Mouse (Mus musculus): ENCODE results near the gene Slc17a8.
"Not testable (repeated sequence)": the region's sequence is repeated elsewhere in the genome, so short reads cannot be mapped to it uniquely, and the experiment has no call there.

Slc17a8 gene

DNA sequence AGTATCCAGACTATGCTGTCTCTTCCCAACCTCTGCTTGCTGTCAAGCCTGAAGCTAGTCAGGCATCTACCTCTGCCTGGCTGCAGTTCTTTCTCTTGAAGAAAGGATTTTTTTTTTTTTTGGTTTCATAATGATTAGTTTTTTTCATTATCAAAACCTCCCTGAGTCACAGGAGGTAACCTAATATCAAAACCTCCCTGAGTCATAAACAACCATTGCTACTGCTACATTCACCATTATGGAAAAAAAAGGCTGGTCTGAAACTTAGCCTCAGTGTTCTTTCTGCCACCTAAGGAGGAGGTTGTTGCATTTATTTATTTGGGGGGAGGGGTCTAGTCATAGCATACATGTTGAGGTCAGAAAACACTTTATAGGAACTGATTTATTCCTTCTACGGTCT lies 31.2 kb downstream of the Slc17a8 start:
- no peak for DNase-seq

DNA sequence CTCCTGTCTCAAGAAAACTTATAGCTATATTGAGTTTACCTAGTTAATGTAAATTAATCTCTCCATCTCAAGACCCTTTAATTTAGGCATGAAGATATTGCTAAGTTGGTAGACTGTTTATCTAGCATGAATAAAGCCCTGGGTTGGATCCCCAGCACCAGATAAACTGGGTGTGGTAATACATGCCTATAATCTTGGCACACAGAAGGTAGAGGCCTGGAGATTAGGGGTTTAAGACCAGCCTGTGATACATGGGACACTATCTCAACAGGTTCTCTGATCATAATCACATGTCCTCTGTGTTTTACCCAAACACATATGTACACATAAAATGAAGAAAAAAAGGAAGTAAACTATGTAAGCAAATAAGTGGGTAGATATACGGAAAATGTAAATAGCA lies 32.3 kb downstream of the Slc17a8 start:
- DNase-seq = no peak

DNA sequence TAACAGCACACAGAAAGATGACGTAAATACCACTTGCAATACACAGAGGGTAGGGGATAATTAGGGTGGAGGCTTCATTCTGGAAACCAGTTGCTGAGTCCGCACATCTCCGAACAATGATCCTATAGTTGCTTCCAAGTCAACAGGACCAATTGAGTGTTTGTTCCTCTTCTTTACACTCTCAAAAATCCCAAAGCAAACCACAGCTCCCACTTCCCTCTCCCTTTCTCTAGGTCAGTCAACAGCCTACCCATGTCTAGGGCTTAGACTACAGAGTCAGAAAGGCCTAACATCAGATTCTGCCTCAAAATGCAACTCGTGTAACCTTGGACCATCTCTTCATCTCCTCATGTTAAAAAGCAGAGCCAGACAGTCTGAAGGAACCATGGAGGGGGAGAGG lies 36.3 kb downstream of the Slc17a8 start:
- DNase-seq = no peak

DNA sequence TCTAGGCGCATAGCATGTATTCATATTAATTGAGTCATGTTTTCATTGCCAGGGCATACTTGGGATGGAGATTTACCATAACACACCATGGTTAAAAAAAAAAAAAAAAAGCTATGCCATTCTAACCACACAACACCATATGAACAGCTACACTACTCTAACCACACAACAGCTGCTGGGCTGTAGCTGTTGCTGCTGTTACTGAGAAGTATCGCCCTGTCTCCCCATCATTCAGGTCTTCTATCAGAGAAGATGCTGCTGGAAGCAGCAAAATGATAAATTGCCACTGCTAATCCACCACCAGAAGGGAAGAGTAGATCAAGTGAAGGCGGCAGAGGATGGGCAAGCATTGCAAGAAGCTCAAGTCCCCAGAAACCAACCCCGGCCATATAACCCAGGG lies 42.3 kb downstream of the Slc17a8 start:
- DNase-seq = no peak

DNA sequence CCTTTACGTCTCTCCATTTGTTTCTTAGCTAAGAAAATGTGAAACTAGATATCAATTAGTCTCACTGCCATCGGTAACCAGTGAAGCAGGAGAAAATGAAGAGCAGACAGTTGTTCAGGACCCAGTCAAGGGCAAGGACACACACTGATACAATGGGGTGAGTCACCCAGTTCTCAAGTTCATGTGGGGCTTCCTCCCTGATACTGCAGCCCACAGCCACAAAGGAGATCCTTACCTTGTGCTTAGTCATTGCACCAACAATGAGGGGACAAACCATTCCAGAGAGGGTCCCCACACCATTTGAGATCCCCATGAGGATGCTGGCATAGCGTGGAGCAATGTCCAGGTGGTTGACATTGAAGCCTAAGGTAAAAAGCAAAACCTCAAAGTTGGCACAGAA lies 43.4 kb downstream of the Slc17a8 start:
- no peak for DNase-seq

DNA sequence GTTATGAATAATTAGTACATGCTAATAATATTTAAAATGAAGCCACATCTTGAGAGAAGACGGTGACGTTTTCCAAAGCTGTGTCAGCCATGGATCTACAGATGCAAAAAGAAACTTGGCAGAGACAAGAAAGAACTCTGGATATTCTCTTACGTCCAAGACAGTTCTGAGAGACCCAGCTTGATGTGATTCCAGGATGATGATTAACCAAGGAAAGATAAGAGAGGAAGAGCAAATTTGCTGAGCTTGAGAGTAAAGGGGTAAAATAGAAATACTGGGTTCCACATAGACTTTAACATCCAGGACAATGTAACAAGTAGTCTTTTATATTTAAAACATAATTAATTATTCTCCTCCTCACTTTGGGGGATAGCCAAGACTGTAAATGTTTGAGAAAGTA lies 47.6 kb downstream of the Slc17a8 start:
- DNase-seq = no peak

DNA sequence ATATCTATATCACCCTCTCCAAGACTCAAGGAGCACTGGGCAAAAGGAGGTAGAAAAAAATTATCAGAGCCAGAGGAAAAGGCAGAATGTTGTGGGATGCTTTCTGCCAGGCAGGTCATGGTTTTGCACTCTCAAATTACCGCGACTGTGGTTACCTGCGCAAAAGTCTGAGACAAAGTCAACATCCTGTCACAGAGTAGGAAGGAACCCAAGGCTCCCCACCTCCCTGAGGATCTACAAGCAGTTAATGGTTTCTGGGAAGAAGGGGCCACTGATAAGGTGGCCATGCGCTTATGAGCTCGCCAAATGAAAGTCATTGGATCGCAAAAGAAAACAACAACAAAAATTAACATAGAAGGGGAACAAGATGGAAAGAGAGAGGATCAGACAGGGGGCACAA lies 48.1 kb downstream of the Slc17a8 start:
- no peak for DNase-seq

DNA sequence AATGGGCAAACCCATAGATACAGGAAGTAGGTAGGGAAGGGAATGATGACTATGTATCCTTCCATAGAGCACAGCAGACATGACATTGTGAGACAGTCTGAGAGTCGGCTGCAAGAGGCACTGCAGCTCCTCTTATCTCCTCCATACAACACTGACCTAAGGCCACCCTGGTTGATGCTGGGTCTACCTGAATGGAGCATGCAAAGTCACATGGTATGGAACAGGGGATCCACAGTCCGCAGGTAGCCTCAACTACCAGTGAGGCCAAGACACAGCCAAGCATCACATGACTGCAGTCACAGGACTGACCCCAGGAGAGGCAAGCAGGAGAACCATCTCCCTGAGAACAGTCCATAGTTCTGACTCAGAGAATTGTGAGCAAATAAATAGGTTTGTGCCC lies 53.7 kb downstream of the Slc17a8 start:
- DNase-seq = no peak

DNA sequence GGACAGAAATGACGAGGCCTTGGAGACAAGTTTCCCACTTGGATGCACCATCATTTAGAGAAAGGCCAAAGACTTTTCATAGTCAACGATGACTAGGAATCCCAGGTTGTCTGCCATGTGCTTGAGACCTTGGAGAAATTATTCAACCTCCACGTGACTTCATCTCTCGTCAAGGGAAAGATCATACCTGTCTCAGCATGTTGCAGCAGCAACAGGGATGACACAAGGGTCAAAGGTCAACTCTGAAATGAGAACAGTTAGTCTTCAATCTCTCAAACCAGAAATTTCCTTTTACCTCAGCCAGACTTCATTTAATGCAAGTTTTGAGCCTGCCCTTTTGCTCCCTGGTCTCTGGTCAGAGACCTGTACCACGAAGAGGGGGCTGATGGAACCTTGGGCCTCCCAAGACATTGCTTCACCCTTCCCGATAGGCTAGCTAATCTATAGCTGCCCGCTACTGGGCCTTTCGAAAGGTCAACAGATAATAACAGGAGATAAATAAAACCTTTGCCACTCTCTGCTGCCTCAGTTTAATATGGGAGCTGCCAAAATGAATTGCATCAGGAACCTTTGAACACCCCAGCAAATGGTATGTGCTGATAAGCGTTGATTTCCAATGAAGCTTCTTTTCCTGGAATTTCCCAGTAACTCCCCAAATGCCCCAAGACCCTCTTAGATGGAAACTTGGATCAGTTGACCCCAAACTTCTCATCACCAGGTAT lies 55.6 kb downstream of the Slc17a8 start:
- DNase-seq = no peak

DNA sequence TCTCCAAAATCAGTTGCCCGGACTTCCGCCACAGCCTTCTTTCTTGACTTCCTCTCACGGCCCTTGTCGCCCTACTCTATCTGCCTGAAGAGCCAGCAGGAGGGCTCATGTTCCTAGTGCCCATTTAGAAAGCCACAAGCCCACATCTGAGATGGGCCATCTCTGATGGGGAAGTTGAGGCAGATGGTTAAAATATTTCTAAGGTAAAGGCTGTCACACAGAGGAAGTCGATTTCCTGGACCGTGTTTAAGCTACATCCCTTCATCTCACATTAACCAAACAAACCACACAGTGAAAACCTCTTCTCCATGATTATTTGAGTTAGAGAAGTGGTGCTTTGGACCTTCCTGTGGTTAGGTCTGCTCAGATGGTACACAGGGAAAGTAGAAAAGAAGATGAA lies 58.9 kb downstream of the Slc17a8 start:
- DNase-seq = no peak

DNA sequence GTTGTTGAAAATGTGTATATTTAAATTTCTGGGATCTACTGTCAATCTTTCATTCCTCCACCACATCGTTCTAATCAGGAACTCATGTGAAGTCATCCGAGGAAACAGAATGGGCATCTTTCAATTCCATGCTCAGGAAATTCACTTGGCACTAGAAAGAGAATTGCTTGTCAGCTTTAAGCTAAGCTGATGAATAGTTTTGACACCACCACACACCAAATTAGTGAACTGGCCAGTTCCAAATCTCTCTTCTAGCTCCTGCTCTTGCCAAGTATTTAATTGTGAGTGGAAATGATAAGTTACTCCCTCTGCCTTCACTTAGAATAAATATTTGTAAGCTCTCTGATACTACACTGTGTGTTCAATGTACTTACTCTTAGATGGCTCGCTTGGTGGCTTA lies 61.7 kb downstream of the Slc17a8 start:
- no peak for DNase-seq

DNA sequence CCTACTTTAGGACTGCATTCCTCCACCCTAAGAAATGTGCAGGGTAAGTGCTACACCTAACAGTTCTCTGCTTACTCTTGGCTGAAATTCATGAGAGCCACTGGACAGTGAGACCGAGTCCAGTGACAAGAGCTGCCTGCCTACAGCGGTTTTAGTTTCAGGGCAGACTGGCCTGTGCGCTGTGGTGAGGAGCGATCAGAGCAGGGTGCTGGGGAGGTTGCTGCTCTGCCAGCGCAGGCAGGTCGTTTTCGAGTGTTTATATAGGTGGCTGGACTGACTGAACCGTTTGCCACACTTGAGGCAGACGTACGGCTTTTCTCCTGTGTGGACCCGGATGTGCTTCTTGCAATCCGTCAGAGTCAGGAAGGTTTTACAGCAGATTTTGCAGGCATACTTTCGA lies 66.2 kb downstream of the Slc17a8 start:
- DNase-seq = not testable (repeated sequence)

DNA sequence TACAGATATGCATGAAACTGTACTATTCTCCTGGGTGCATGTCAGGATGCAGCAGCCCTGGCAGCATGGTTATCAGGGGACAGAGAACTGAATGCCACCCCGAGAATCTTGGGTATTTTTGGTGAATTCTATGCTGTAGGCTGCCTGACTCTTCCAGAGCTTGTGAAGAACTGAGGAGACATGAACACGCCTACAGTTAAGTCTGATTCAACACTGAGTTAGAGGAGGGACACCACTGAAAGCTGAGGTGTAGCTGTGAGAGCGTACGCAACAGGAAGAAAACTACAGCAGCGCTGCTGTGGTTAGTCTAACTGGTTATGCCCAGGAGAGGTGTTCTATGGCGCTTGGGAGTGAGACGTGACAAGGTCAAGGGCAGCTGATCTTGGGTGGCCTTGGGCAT lies 67.2 kb downstream of the Slc17a8 start:
- not testable (repeated sequence) for DNase-seq

DNA sequence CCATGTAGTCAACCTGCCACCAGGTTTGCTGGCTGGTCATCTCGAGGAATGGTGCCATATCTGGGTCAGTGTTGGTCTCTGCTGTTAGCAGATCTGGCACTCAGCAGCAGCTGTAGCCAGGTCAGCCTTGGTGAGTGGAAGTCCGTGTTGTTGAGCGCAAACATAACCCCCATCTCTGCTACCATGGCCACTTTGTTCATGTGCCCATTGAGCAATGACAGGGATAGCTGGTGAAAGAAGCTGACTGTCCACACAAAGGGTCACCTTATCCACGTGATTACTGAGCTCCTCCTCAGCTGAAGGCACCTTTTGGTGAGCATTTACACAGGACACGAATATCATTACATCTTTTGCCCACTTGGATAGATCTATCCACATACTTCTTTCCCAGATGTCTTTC lies 68.0 kb downstream of the Slc17a8 start:
- DNase-seq = no peak

DNA sequence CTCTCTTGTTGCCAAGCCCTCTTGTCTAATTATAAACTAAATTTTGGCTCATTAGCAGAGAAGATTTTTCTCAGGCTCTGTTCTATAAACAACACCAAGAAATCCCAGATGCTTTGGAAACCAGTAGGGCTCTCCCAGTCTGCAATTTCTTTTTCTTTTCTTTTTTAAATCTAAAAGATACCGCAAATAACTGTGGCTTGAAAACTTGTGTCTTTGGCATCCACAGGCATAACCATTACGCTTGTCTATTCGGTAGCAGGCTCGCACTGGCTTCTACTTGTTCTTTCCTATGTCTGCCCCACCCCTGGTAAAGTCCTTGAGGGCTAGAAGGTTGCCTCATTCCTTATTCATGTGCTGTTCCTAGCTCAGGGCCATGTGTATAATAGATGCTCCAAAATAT lies 69.4 kb downstream of the Slc17a8 start:
- no peak for DNase-seq

DNA sequence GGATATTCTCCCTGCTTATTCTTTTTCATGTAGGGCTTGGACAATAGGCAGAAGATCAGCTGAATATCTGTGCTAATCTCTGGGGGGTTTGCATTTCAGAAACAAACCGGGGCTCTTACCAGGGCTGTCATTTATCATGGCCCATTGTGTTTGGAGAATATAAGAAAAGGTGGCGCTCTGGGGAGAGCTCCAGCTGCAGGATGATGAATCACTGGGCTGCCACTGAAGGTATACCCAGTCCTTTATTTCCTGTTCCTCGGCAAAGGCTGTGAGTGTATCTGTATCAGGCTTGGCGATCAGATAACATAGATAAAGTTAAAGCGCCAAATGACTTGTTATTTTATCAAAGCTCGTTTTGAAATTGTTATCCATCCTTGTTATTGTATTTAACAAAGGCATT lies 73.0 kb downstream of the Slc17a8 start:
- DNase-seq = no peak

DNA sequence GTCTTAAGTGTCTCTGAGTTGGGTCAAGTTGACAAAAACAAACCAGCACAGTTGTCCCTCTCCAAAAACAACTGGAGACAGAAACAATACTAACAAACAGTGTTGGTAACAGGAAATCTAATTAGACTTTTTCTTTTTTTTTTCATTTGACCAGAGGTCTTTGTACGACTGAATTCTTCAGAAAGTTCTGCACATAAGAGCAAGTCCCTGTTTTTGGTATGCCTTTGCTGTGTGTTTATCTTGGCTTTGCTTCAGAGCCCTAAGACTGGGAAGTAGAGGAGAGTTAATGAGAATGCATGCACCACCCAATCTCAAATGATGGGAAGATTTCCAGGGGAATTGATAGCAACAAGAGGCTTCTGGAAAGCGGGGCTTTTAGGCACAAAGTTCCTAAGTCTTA lies 74.1 kb downstream of the Slc17a8 start:
- DNase-seq = no peak

DNA sequence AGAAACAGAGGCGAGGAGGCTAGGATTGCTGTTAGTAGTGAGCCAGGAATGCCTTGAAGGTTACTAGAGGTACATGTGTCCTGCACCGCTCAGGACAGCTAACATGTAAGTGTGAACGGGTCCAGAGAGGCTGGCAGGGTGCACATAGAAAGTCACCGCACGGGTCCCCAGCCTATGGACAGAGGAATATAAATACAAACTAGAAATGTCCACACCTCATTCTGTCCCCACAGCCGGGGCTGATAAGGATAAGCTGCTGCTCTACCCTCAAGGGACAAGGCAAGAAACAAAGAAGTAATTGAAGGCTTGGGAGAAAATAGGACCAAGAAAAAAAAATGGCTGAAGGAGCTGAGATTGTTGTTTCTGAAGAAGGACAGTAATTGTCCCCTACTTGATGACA lies 77.2 kb downstream of the Slc17a8 start:
- no peak for DNase-seq

DNA sequence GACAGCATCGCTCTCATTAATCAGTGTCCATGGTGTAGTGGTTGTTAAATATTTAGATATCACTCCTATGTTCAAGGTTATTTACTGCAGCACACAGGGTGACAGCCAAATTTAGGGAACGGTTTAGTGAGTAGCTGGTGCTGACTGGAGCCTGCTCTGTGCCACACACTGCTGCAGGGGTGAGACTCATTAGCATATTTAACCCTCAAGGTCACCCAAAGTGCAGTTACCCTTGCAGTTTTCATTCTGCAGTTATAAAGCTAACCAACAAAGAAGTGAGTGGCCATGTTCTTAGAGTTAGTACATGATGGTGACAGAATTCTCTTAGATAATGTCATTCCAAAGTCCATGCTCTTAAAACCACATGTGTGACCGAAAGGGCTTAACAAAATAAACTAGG lies 78.7 kb downstream of the Slc17a8 start:
- no peak for DNase-seq

DNA sequence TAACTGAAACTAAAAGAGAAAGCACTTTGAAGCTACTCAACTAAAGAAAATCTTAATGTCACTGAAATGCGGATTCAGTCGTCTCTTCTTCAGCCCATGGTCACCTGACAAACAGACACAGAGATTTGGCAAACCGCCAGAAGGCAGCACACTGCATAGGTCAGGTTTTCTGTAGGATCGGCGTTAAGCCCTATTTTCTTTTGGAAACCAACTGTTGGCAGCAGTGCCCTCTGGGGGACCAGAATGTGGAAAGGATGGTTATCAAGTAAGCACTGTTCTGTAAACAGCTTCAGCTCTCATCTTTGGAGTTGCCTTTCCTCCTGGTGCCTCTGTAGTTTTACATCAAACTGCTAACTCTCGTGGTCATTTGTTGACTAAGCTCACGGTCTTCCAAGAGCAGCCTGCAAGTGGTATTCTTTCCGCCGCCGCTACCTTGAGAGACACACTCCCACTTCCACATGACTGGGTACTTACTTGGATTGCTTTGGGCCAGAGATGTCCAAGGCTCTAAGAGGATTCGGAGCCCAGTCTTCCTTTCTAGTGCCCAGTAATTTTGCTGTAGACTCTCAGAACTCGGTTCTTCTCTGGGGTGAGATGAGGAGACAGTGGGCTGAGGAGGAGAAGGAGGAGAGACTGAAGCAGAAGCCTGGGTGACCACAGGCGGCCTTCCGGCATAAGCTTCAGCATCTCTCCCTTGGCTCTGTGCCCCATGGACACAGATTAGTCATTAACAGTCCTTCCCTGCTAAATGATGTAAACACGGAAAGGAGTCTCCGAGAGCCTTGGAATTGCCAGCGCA lies 87.9 kb downstream of the Slc17a8 start, which contains the start of gene Nr1h4:
TSS of gene Nr1h4 (minus strand) at position 657 of the 799 bp plus-strand sequence.
- DNase-seq = peak; percentile 84 to 86

DNA sequence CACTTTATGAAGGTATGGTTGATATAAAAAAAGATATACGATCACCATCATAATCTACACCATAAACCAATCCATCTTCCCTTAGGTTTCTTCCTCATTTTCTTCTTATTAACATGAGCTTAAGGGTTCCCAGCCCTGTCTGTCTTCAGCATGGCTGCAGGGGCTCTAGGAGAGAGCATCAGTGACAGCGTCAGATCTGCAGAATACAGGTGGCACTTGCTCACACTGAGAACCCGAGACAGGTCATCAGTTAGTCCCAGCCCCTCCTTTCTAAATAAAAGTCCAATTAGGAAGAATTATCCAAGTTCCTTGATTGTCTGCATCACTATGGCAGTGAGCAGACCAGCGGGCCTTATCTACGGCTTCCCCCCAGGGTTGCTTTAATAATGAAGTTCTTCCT lies 88.6 kb downstream of the Slc17a8 start:
- DNase-seq = peak in 1 of 2 experiments; percentile 6

DNA sequence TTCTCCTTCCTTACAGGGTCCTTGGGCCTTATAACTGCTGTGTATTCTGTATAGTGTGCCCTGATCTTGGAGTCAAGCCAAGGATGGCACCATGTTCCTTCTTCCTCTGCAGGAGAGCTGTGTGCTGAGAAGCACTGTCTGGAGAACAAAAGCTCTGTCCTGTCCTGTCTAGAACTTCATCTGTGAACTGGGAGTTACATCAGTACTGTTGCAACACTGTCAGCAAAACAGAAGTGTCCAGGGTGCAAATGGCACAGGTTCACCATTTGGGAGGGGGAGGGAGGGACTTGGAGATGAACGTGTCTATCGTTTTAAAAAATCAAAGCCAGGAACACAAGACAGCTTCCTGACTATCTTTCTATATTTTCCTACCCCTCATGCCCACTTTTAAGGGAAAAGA lies 89.1 kb downstream of the Slc17a8 start:
- DNase-seq = peak; percentile 29 to 39

DNA sequence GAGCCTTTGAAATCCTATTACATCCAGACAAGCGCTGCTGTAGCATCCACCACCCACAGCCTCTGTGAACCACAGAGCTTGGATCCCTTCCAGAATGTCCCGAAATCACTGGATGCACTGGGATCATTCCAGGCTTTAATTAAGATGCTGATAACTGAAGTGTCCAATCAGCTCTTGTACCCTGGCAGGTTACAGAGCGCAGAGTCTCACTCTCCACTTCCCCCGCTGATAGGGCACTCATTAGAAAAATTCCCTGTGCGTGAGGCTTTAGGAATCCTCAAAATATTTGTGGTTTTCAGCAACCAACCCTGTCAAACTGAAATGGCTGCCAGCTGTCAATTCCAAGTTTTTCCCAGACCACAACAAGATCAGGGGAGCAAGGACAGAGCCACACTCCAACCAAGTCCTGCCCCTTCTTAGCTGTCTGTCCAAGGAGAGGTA lies 89.8 kb downstream of the Slc17a8 start:
- DNase-seq = peak; percentile 66 to 75

DNA sequence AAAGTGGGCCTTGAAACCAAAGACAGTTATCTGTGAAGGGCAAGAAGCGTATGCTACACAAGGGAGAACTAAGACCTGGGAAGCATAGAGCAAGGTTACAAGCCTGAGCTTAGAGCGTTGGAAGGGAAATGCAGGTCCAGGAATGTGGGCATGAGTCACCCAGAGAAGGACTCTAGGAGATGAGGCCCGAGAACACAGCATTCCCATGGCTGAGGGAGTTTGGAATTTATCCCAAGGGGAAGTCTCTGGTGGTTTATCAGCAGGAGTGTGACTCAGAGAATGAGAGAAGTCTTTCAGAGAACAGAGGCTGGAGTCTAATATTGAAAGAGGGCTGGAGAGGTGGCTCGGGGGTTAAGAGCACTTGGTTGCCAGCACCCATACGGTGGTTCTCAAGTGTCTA lies 94.0 kb downstream of the Slc17a8 start:
- DNase-seq = no peak

All from cerebellum, postnatal 10 days (tissue).